Mouse (Mus musculus): ENCODE results near the gene Lpgat1.

- TF ChIP-seq CTCF (conservative IDR thresholded peaks at IDR 0.05; ENCODE audit: insufficient read depth, insufficient read length, low read depth, low read length): no peak
- no peak for TF ChIP-seq POLR2A (IDR thresholded peaks at IDR 0.05; ENCODE audit: low read depth, low read length)
These were observed 69.7 kb downstream of the Lpgat1 start for GRCm38 (mm10) chr1:191787379-191787778.
